Mouse (Mus musculus): Measurements from ENCODE around the gene Srsf2.

GRCm38 (mm10) chr11:116837441-116837840, 15.5 kb downstream of the Srsf2 start:
- no peak for TF ChIP-seq CTCF (IDR thresholded peaks at IDR 0.05; ENCODE audit: borderline replicate concordance, control insufficient read depth, extremely low read depth, insufficient read depth, low read length, poor library complexity)
- no peak for TF ChIP-seq POLR2A (IDR thresholded peaks at IDR 0.05; ENCODE audit: control insufficient read depth, extremely low read depth, insufficient read depth, low read length, poor library complexity)

All from thymus, adult 2 months (tissue).